Mouse (Mus musculus): ENCODE results near the gene Sema3g.

GRCm38 (mm10) chr14:31228234-31228633, 10.6 kb downstream of the Sema3g start:
- no peak for TF ChIP-seq POLR2A (IDR thresholded peaks at IDR 0.05; ENCODE audit: extremely low read depth, insufficient read depth, low read length)
- TF ChIP-seq CTCF (IDR thresholded peaks at IDR 0.05; ENCODE audit: extremely low read depth, insufficient read depth, low read length), result no peak
